Mouse (Mus musculus) embryonic facial prominence, embryonic 12.5 days (tissue): ENCODE results near the gene Nkd1. TPM values are rescaled to one million over a fixed set of nuclear protein-coding genes. Genes with fewer than 3 reads are reported as not detected.

Source experiments
- ATAC-seq: fragments of 200-750 bp; cut with Nextera tagmentation; 2 replicates; pipeline ENCODE4 v1.8.0; 2017; ENCODE audit not compliant: insufficient number of reproducible peaks, insufficient read depth, low FRiP score, low TSS enrichment
- H3K27ac ChIP-seq: fragments of 300-500 bp; sonication (generic); 2 replicates; pipeline ENCODE4 v1.5.1; 2016; ENCODE audit warnings: mild to moderate bottlenecking
- H3K27me3 ChIP-seq: fragments of 300-500 bp; sonication (generic); 2 replicates; pipeline ENCODE4 v1.6.1; 2016; ENCODE audit warnings: mild to moderate bottlenecking, moderate library complexity
- H3K36me3 ChIP-seq: fragments of 300-500 bp; sonication (generic); 2 replicates; pipeline ENCODE4 v1.6.1; 2016; ENCODE audit warnings: mild to moderate bottlenecking
- H3K4me1 ChIP-seq: fragments of 300-500 bp; sonication (generic); 2 replicates; pipeline ENCODE4 v1.6.1; 2016
- H3K4me2 ChIP-seq: fragments of 300-500 bp; sonication (generic); replicated peaks from 2 replicates; pipeline ENCODE4 v1.6.1; 2016; ENCODE audit warnings: mild to moderate bottlenecking, moderate library complexity
- H3K4me3 ChIP-seq: fragments of 300-500 bp; sonication (generic); 2 replicates; pipeline ENCODE4 v1.5.1; 2016; ENCODE audit warnings: mild to moderate bottlenecking
- H3K9ac ChIP-seq: fragments of 300-500 bp; sonication (generic); 2 replicates; pipeline ENCODE4 v1.6.1; 2016; ENCODE audit warnings: mild to moderate bottlenecking, moderate library complexity
- H3K9me3 ChIP-seq: fragments of 300-500 bp; sonication (generic); 2 replicates; pipeline ENCODE4 v1.6.1; 2016; ENCODE audit warnings: mild to moderate bottlenecking, moderate library complexity
- WGBS: fragments of 180-500 bp; shearing (Covaris S2); methylation state at CpG from one replicate; pipeline ENCODE4 v1.1.7; 2016; 5-methylcytosine and 5-hydroxymethylcytosine counted together
- polyA plus RNA-seq: library from polyadenylated mRNA; unstranded; fragments of >200 nt; fragmentation: Nextera tagmentation; extraction: Ambion mirVana; gene quantifications from 2 replicates; pipeline ENCODE4 v1.2.1, GENCODE M21; 2016

Nkd1 gene
- polyA plus RNA-seq, 1 experiment from 2014 or later = 89.0 TPM

- WGBS = 3% methylated on average over 18 of the region's 20 CpGs
These were observed 83.2 kb downstream of the Nkd1 start for GRCm38 (mm10) chr8:88604065-88605038.

GRCm38 (mm10) chr8:88605361-88606040, 84.3 kb downstream of the Nkd1 start:
- H3K4me3 ChIP-seq = no peak overlapping the region
- no peaks in the 10 kb centered on the region for H3K36me3 ChIP-seq
- H3K4me1 ChIP-seq = peaks cover 24% of the 10 kb centered on the region
- no peak overlapping the region for H3K4me2 ChIP-seq
- no peak for ATAC-seq
- H3K27ac ChIP-seq = no peak overlapping the region
- no peak overlapping the region for H3K9ac ChIP-seq
- no peaks in the 10 kb centered on the region for H3K9me3 ChIP-seq
- 48% methylated on average over 13 of the region's 13 CpGs for WGBS
- H3K27me3 ChIP-seq = no peaks in the 10 kb centered on the region

More at GRCm38 (mm10) chr8:88604065-88605038, 83.2 kb downstream of the Nkd1 start:
- Histone ChIP-seq H3K9ac (no peak overlapping the region), H3K36me3 (no peaks in the 10 kb centered on the region), H3K4me2 (peak overlapping the region; percentile 55), H3K4me3 (peak overlapping the region; percentile 28), H3K4me1 (peaks cover 24% of the 10 kb centered on the region), H3K27me3 (no peaks in the 10 kb centered on the region), H3K9me3 (no peaks in the 10 kb centered on the region), H3K27ac (peak overlapping the region; percentile 74)
- ATAC-seq = peak; percentile 88

- no peak overlapping the region for H3K9ac ChIP-seq
- no peak overlapping the region for H3K4me2 ChIP-seq
- no peaks in the 10 kb centered on the region for H3K27me3 ChIP-seq
- no peaks in the 10 kb centered on the region for H3K9me3 ChIP-seq
- H3K4me3 ChIP-seq = no peak overlapping the region
- peaks cover 16% of the 10 kb centered on the region for H3K4me1 ChIP-seq
- no peak for ATAC-seq
- H3K36me3 ChIP-seq = no peaks in the 10 kb centered on the region
- 75% methylated on average over 8 of the region's 8 CpGs for WGBS
- no peak overlapping the region for H3K27ac ChIP-seq
These were observed 87.9 kb downstream of the Nkd1 start for GRCm38 (mm10) chr8:88609036-88609435.

- H3K9ac ChIP-seq = no peak overlapping the region
- peaks cover 6% of the 10 kb centered on the region for H3K4me1 ChIP-seq
- ATAC-seq = no peak
- H3K4me2 ChIP-seq = no peak overlapping the region
- H3K27ac ChIP-seq = no peak overlapping the region
- WGBS = 54% methylated on average over 6 of the region's 6 CpGs
- H3K27me3 ChIP-seq = no peaks in the 10 kb centered on the region
- H3K36me3 ChIP-seq = no peaks in the 10 kb centered on the region
- no peaks in the 10 kb centered on the region for H3K9me3 ChIP-seq
- H3K4me3 ChIP-seq = no peak overlapping the region
These were observed 89.1 kb downstream of the Nkd1 start for GRCm38 (mm10) chr8:88610271-88610670.

GRCm38 (mm10) chr8:88614981-88615380, 93.8 kb downstream of the Nkd1 start:
- Histone ChIP-seq H3K27me3 (no peaks in the 10 kb centered on the region), H3K9me3 (no peaks in the 10 kb centered on the region), H3K36me3 (no peaks in the 10 kb centered on the region), H3K9ac (no peak overlapping the region), H3K4me3 (no peak overlapping the region), H3K4me2 (no peak overlapping the region), H3K4me1 (no peaks in the 10 kb centered on the region), H3K27ac (no peak overlapping the region)
- whole genome bisulfite sequencing = 78% methylated on average over 5 of the region's 5 CpGs
- no peak for ATAC-seq

GRCm38 (mm10) chr8:88618612-88619011, 97.5 kb downstream of the Nkd1 start:
- WGBS = 79% methylated on average over 5 of the region's 5 CpGs
- no peak overlapping the region for H3K9ac ChIP-seq
- no peak for ATAC-seq
- no peaks in the 10 kb centered on the region for H3K4me1 ChIP-seq
- no peak overlapping the region for H3K4me3 ChIP-seq
- no peaks in the 10 kb centered on the region for H3K36me3 ChIP-seq
- H3K27me3 ChIP-seq = no peaks in the 10 kb centered on the region
- H3K27ac ChIP-seq = no peak overlapping the region
- H3K9me3 ChIP-seq = no peaks in the 10 kb centered on the region
- no peak overlapping the region for H3K4me2 ChIP-seq

- H3K4me3 ChIP-seq = no peak overlapping the region
- no peak overlapping the region for H3K9ac ChIP-seq
- 68% methylated on average over 3 of the region's 3 CpGs for WGBS
- ATAC-seq = no peak
- no peak overlapping the region for H3K4me2 ChIP-seq
- no peak overlapping the region for H3K27ac ChIP-seq
- H3K36me3 ChIP-seq = no peaks in the 10 kb centered on the region
- no peaks in the 10 kb centered on the region for H3K4me1 ChIP-seq
- no peaks in the 10 kb centered on the region for H3K27me3 ChIP-seq
- H3K9me3 ChIP-seq = no peaks in the 10 kb centered on the region
These were observed 98.4 kb downstream of the Nkd1 start for GRCm38 (mm10) chr8:88619513-88619912.

GRCm38 (mm10) chr8:88620931-88621330, 99.8 kb downstream of the Nkd1 start:
- ATAC-seq = no peak
- no peak overlapping the region for H3K9ac ChIP-seq
- no peaks in the 10 kb centered on the region for H3K4me1 ChIP-seq
- H3K27me3 ChIP-seq = peaks cover 10% of the 10 kb centered on the region; the same call in 1 of the 2 replicates
- no peak overlapping the region for H3K27ac ChIP-seq
- WGBS = 67% methylated on average over 5 of the region's 5 CpGs
- H3K4me3 ChIP-seq = no peak overlapping the region
- H3K9me3 ChIP-seq = no peaks in the 10 kb centered on the region
- no peak overlapping the region for H3K4me2 ChIP-seq
- no peaks in the 10 kb centered on the region for H3K36me3 ChIP-seq

GRCm38 (mm10) chr8:88621408-88621807, 100.3 kb downstream of the Nkd1 start:
- H3K27me3 ChIP-seq = peaks cover 14% of the 10 kb centered on the region

GRCm38 (mm10) chr8:88623351-88623750, 102.2 kb downstream of the Nkd1 start:
- H3K4me1 ChIP-seq = peaks cover 9% of the 10 kb centered on the region; the same call in 1 of the 2 replicates
- peaks cover 20% of the 10 kb centered on the region for H3K27me3 ChIP-seq
- no peaks in the 10 kb centered on the region for H3K36me3 ChIP-seq
- no peak overlapping the region for H3K4me2 ChIP-seq
- ATAC-seq = no peak
- H3K27ac ChIP-seq = no peak overlapping the region
- no peaks in the 10 kb centered on the region for H3K9me3 ChIP-seq
- H3K9ac ChIP-seq = no peak overlapping the region
- no peak overlapping the region for H3K4me3 ChIP-seq
- WGBS = 62% methylated on average over 3 of the region's 3 CpGs

More at GRCm38 (mm10) chr8:88621408-88621807, 100.3 kb downstream of the Nkd1 start:
- 1% methylated on average over 8 of the region's 8 CpGs for WGBS
- no peak for ATAC-seq
- Histone ChIP-seq H3K9me3 (no peaks in the 10 kb centered on the region), H3K4me3 (no peak overlapping the region), H3K4me1 (no peaks in the 10 kb centered on the region), H3K27ac (no peak overlapping the region), H3K9ac (no peak overlapping the region), H3K36me3 (no peaks in the 10 kb centered on the region), H3K4me2 (no peak overlapping the region)

- Histone ChIP-seq H3K4me3 (no peak overlapping the region), H3K4me2 (no peak overlapping the region), H3K27ac (no peak overlapping the region), H3K36me3 (no peaks in the 10 kb centered on the region), H3K9me3 (no peaks in the 10 kb centered on the region), H3K4me1 (peaks cover 13% of the 10 kb centered on the region; the same call in 1 of the 2 replicates), H3K9ac (no peak overlapping the region), H3K27me3 (peaks cover 28% of the 10 kb centered on the region)
- no peak for ATAC-seq
- WGBS = 94% methylated on average over 3 of the region's 3 CpGs
These were observed 103.1 kb downstream of the Nkd1 start for GRCm38 (mm10) chr8:88624276-88624675.
